8 mouse cellular contexts compared by ENCODE assay signal in genomic region chr5:111509014-111509561, GRCm38 (mm10).
DNase-seq lines count a peak whose midpoint lies in the region; ATAC-seq and TF ChIP-seq lines count a peak whose summit lies in the region.
"Had no signal": no experiment of that assay in that cellular context is flagged by ENCODE, and none has a peak within 500 bp of the region (broad histone marks: within the 10 kb centered on the region; RNA-seq: fewer than 3 reads in every experiment).

No protein-coding gene starts in this region.

- H3K36me3 ChIP-seq in embryonic facial prominence, embryonic 15.5 days = no peaks in the 10 kb centered on the region
- no peaks in the 10 kb centered on the region for H3K36me3 ChIP-seq in hindbrain, embryonic 14.5 days (replicated peaks; ENCODE audit: control insufficient read depth, insufficient read depth)
- no peaks in the 10 kb centered on the region for H3K36me3 ChIP-seq in liver, adult 2 months (ENCODE audit: control insufficient read depth, insufficient read depth, low read length)
- H3K36me3 ChIP-seq in midbrain, postnatal 0 days (ENCODE audit: insufficient read depth, low read length) = no peaks in the 10 kb centered on the region

- H3K4me2 ChIP-seq in embryonic facial prominence, embryonic 15.5 days (replicated peaks) = peak overlapping the region; percentile 45
- peak overlapping the region; percentile 21 for H3K4me2 ChIP-seq in hindbrain, embryonic 14.5 days (replicated peaks)
- peak overlapping the region; percentile 0 for H3K4me2 ChIP-seq in midbrain, postnatal 0 days (ENCODE audit: low read depth, low read length, poor library complexity, severe bottlenecking)

- H3K9me3 ChIP-seq in embryonic facial prominence, embryonic 15.5 days (replicated peaks) = no peaks in the 10 kb centered on the region
- H3K9me3 ChIP-seq in hindbrain, embryonic 14.5 days (ENCODE audit: control insufficient read depth, low read length) = no peaks in the 10 kb centered on the region
- H3K9me3 ChIP-seq in midbrain, postnatal 0 days (ENCODE audit: low read length) = no peaks in the 10 kb centered on the region

- peak overlapping the region; percentile 26 for H3K4me3 ChIP-seq in embryonic facial prominence, embryonic 15.5 days (replicated peaks)
- H3K4me3 ChIP-seq in hindbrain, embryonic 14.5 days (replicated peaks; ENCODE audit: low read length) = no peak overlapping the region
- H3K4me3 ChIP-seq in liver, adult 2 months (ENCODE audit: insufficient read depth, low read depth, low read length) = peak overlapping the region; percentile 32; the same call in 1 of the 2 replicates
- no peak overlapping the region for H3K4me3 ChIP-seq in midbrain, postnatal 0 days (ENCODE audit: low read depth, low read length)

- peak; percentile 63 for DNase-seq in adrenal gland, adult 2 months
- no peak for DNase-seq in hindbrain, embryonic 14.5 days (ENCODE audit: low spot score)
- no peak for DNase-seq in liver, adult 2 months (ENCODE audit: extremely low read depth, low read depth, low spot score)
- DNase-seq in midbrain, postnatal 0 days (ENCODE audit: low spot score) = no peak
- DNase-seq in thymus, postnatal 25 days = peak; percentile 97
- no peak for DNase-seq in right cerebral cortex, adult 18-20 months

- no peaks in the 10 kb centered on the region for H3K79me2 ChIP-seq in liver, adult 2 months (ENCODE audit: control insufficient read depth, insufficient read depth, low read length)

- peaks cover 50% of the 10 kb centered on the region for H3K4me1 ChIP-seq in embryonic facial prominence, embryonic 15.5 days
- H3K4me1 ChIP-seq in hindbrain, embryonic 14.5 days (replicated peaks; ENCODE audit: control insufficient read depth, insufficient read depth, low read length) = peaks cover 20% of the 10 kb centered on the region
- peaks cover 23% of the 10 kb centered on the region for H3K4me1 ChIP-seq in liver, adult 2 months (ENCODE audit: control insufficient read depth, insufficient read depth, low read length)
- no peaks in the 10 kb centered on the region; the same call in 1 of the 2 replicates for H3K4me1 ChIP-seq in midbrain, postnatal 0 days (ENCODE audit: insufficient read depth, low read length)

- 3% methylated on average over 21 of the region's 21 CpGs for WGBS in embryonic facial prominence, embryonic 15.5 days
- WGBS in hindbrain, embryonic 14.5 days = 2% methylated on average over 20 of the region's 21 CpGs
- 8% methylated on average over 21 of the region's 21 CpGs for WGBS in liver, adult 2 months
- 4% methylated on average over 17 of the region's 21 CpGs for WGBS in midbrain, postnatal 0 days

- no peak for TF ChIP-seq POLR2A in liver, adult 2 months (IDR thresholded peaks at IDR 0.05; ENCODE audit: extremely low read depth, insufficient read depth, low read length)

- ATAC-seq in embryonic facial prominence, embryonic 15.5 days (ENCODE audit: insufficient number of reproducible peaks, low FRiP score, low TSS enrichment, low read depth) = 0 out of 2 replicates have a peak, but pooled peaks have one; percentile 32
- no peak for ATAC-seq in hindbrain, embryonic 14.5 days (ENCODE audit: low FRiP score)
- 0 out of 2 replicates have a peak, but pooled peaks have one; percentile 23 for ATAC-seq in midbrain, postnatal 0 days (ENCODE audit: low FRiP score)

- H3K27me3 ChIP-seq in embryonic facial prominence, embryonic 15.5 days = 0 out of 2 replicates have a peak, but pooled peaks cover 3% of the 10 kb centered on the region
- H3K27me3 ChIP-seq in hindbrain, embryonic 14.5 days (ENCODE audit: control insufficient read depth, insufficient read depth, low read length) = no peaks in the 10 kb centered on the region
- H3K27me3 ChIP-seq in liver, adult 2 months (ENCODE audit: control insufficient read depth, insufficient read depth, low read length) = no peaks in the 10 kb centered on the region
- no peaks in the 10 kb centered on the region for H3K27me3 ChIP-seq in midbrain, postnatal 0 days (ENCODE audit: insufficient read depth, low read length)

- H3K9ac ChIP-seq in embryonic facial prominence, embryonic 15.5 days = no peak overlapping the region
- H3K9ac ChIP-seq in hindbrain, embryonic 14.5 days = no peak overlapping the region
- peak overlapping the region; percentile 37 for H3K9ac ChIP-seq in liver, adult 2 months (ENCODE audit: low read depth, low read length)
- H3K9ac ChIP-seq in midbrain, postnatal 0 days (replicated peaks; ENCODE audit: low read length, poor library complexity, severe bottlenecking) = no peak overlapping the region

- TF ChIP-seq CTCF in liver, adult 2 months (IDR thresholded peaks at IDR 0.05; ENCODE audit: low read depth, low read length) = no peak
- no peak for TF ChIP-seq CTCF in midbrain, postnatal 0 days (IDR thresholded peaks at IDR 0.05)

- 0 out of 2 replicates have a peak overlapping the region, but pooled peaks have one; percentile 7 for H3K27ac ChIP-seq in embryonic facial prominence, embryonic 15.5 days (replicated peaks)
- H3K27ac ChIP-seq in hindbrain, embryonic 14.5 days = no peak overlapping the region
- no peak overlapping the region; the same call in 1 of the 2 replicates for H3K27ac ChIP-seq in liver, adult 2 months (replicated peaks; ENCODE audit: insufficient read depth, low read depth, low read length)
- H3K27ac ChIP-seq in midbrain, postnatal 0 days (ENCODE audit: low read depth, low read length) = no peak overlapping the region
- H3K27ac ChIP-seq: macrophage had no signal

Comparison
In these comparisons a context has a peak if more than half of its experiments do, and no peak if none do; other contexts are left out.
1. DNase-seq: peak in adrenal gland, adult 2 months (single experiment) and thymus, postnatal 25 days (single experiment); none in hindbrain, embryonic 14.5 days (single experiment), liver, adult 2 months (single experiment), midbrain, postnatal 0 days (single experiment) and right cerebral cortex, adult 18-20 months (single experiment).
2. H3K4me3 ChIP-seq: peak in embryonic facial prominence, embryonic 15.5 days (single experiment) and liver, adult 2 months (single experiment); none in hindbrain, embryonic 14.5 days (single experiment) and midbrain, postnatal 0 days (single experiment).
3. Peak in every context shown above with its lines, with median percentiles within 50 percentile points of each other: H3K4me2 ChIP-seq.